Mouse (Mus musculus): ENCODE measurements around the gene Creb3l2. TPM values are rescaled to one million over a fixed set of nuclear protein-coding genes. Genes with fewer than 3 reads are reported as not detected.

Gene Creb3l2
- polyA plus RNA-seq, 1 experiment from 2014 or later: 5.7 TPM

GRCm38 (mm10) chr6:37298982-37299381 lies 143.0 kb downstream of the Creb3l2 start:
- Histone ChIP-seq H3K4me1 (peaks cover 34% of the 10 kb centered on the region), H3K4me3 (replicated peaks) (peak overlapping the region; percentile 81), H3K4me2 (peak overlapping the region; percentile 94), H3K9ac (peak overlapping the region; percentile 79), H3K27ac (no peak overlapping the region), H3K9me3 (no peaks in the 10 kb centered on the region), H3K27me3 (peaks cover 54% of the 10 kb centered on the region), H3K36me3 (replicated peaks) (no peaks in the 10 kb centered on the region)
- WGBS: 24% methylated on average over 4 of the region's 4 CpGs
- no peak for ATAC-seq (ENCODE audit: low FRiP score)

- Histone ChIP-seq H3K27ac (no peak overlapping the region), H3K4me1 (peaks cover 37% of the 10 kb centered on the region), H3K9ac (peak overlapping the region; percentile 12; the same call in 1 of the 2 replicates), H3K9me3 (no peaks in the 10 kb centered on the region), H3K27me3 (peaks cover 51% of the 10 kb centered on the region), H3K36me3 (replicated peaks) (no peaks in the 10 kb centered on the region), H3K4me2 (peak overlapping the region; percentile 94), H3K4me3 (replicated peaks) (no peak overlapping the region)
- ATAC-seq (ENCODE audit: low FRiP score): no peak
- WGBS: 48% methylated on average over 8 of the region's 8 CpGs
Measured at GRCm38 (mm10) chr6:37297744-37298482, 144.0 kb downstream of the Creb3l2 start.

DNA sequence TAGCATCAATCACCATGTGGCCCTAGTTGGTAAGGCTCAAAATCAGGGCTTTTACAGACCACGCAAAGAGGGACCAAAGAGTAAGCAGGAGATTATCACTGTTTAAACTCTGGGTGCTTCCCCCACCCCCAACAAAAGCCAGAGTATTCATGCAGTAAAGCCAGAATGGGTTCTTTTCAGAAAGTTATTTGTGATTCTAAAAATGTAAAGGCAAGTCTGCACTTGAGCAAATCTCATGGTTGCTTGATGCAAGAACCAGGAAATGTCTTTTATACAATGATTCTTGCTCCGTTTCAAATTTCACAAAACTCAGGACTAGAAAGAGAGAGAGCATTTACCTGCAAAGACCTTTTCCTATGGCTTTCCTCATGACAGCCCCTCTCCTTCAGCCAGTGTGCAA lies 149.9 kb downstream of the Creb3l2 start:
- Histone ChIP-seq H3K4me1 (peaks cover 10% of the 10 kb centered on the region), H3K36me3 (replicated peaks) (no peaks in the 10 kb centered on the region), H3K9me3 (no peaks in the 10 kb centered on the region), H3K27me3 (peaks cover 3% of the 10 kb centered on the region; the same call in 1 of the 2 replicates), H3K4me2 (no peak overlapping the region), H3K4me3 (replicated peaks) (no peak overlapping the region), H3K9ac (no peak overlapping the region), H3K27ac (no peak overlapping the region)
- ATAC-seq (ENCODE audit: low FRiP score): no peak
- 80% methylated on average over 2 of the region's 2 CpGs for WGBS

DNA sequence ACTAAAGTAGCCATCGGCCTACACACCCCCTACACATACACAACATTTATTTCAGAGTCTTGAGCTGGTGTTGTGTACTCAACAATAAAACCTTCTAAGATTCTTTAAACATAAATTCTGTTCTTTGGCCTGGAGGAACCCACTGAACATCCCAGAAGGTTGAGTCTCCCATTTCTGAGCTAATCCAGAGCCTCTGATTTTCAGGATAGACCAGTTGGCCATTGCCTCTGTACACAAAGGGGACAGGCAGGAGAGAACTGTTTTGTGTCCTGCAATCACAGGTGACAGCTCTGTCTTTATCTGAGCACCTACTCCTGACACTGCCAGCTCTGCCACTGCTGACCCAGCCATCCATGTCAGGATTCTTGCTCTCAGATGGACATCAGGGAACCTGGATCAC lies 150.8 kb downstream of the Creb3l2 start:
- Histone ChIP-seq H3K9me3 (no peaks in the 10 kb centered on the region), H3K4me2 (no peak overlapping the region), H3K27me3 (no peaks in the 10 kb centered on the region), H3K4me3 (replicated peaks) (no peak overlapping the region), H3K36me3 (replicated peaks) (no peaks in the 10 kb centered on the region), H3K4me1 (peaks cover 7% of the 10 kb centered on the region), H3K9ac (no peak overlapping the region), H3K27ac (no peak overlapping the region)
- WGBS: 95% methylated on average over 1 of the region's 1 CpGs
- no peak for ATAC-seq (ENCODE audit: low FRiP score)

GRCm38 (mm10) chr6:37290691-37291090 lies 151.3 kb downstream of the Creb3l2 start:
- WGBS: 97% methylated on average over 3 of the region's 3 CpGs
- H3K27me3 ChIP-seq: no peaks in the 10 kb centered on the region
- H3K4me1 ChIP-seq: peaks cover 7% of the 10 kb centered on the region
- no peaks in the 10 kb centered on the region for H3K9me3 ChIP-seq
- no peak overlapping the region for H3K4me3 ChIP-seq (replicated peaks)
- H3K36me3 ChIP-seq (replicated peaks): no peaks in the 10 kb centered on the region
- no peak for ATAC-seq (ENCODE audit: low FRiP score)
- no peak overlapping the region for H3K9ac ChIP-seq
- H3K4me2 ChIP-seq: no peak overlapping the region
- no peak overlapping the region for H3K27ac ChIP-seq

- WGBS: 90% methylated on average over 4 of the region's 4 CpGs
- Histone ChIP-seq H3K4me3 (replicated peaks) (no peak overlapping the region), H3K9ac (no peak overlapping the region), H3K9me3 (no peaks in the 10 kb centered on the region), H3K4me1 (no peaks in the 10 kb centered on the region), H3K27me3 (no peaks in the 10 kb centered on the region), H3K4me2 (no peak overlapping the region), H3K36me3 (replicated peaks) (no peaks in the 10 kb centered on the region), H3K27ac (no peak overlapping the region)
- ATAC-seq (ENCODE audit: low FRiP score): no peak
Measured at GRCm38 (mm10) chr6:37286134-37286533, 155.8 kb downstream of the Creb3l2 start.

GRCm38 (mm10) chr6:37284879-37285278 lies 157.1 kb downstream of the Creb3l2 start:
- Histone ChIP-seq H3K4me3 (replicated peaks) (no peak overlapping the region), H3K27me3 (no peaks in the 10 kb centered on the region)
- WGBS: 93% methylated on average over 9 of the region's 9 CpGs

GRCm38 (mm10) chr6:37283336-37283735 lies 158.6 kb downstream of the Creb3l2 start:
- Histone ChIP-seq H3K36me3 (replicated peaks) (no peaks in the 10 kb centered on the region), H3K27ac (no peak overlapping the region), H3K4me2 (no peak overlapping the region), H3K9me3 (no peaks in the 10 kb centered on the region), H3K4me1 (no peaks in the 10 kb centered on the region), H3K4me3 (replicated peaks) (no peak overlapping the region), H3K27me3 (no peaks in the 10 kb centered on the region), H3K9ac (no peak overlapping the region)
- WGBS: 75% methylated on average over 2 of the region's 2 CpGs
- ATAC-seq (ENCODE audit: low FRiP score): no peak

More at GRCm38 (mm10) chr6:37284879-37285278, 157.1 kb downstream of the Creb3l2 start:
- no peak overlapping the region for H3K9ac ChIP-seq
- H3K36me3 ChIP-seq (replicated peaks): no peaks in the 10 kb centered on the region
- H3K4me2 ChIP-seq: no peak overlapping the region
- H3K27ac ChIP-seq: no peak overlapping the region
- no peaks in the 10 kb centered on the region for H3K9me3 ChIP-seq
- H3K4me1 ChIP-seq: no peaks in the 10 kb centered on the region
- ATAC-seq (ENCODE audit: low FRiP score): no peak

DNA sequence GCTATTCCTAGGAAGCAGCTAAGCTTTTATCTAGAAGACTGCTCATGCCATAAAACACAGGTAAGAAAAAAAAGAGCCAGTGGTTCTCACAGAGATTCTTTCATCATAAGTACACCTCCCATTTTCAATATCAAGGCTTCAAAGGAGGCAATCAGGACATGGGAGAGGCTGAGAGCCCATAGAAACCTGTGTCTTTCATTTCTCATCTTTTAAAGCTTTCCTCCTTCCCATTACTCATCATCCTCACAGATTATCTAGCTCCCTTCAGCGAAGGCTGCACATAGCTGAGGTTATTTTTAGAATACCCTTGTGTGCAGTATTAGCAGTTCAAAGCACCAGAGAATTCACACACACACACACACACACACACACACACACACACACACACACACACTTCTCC lies 159.3 kb downstream of the Creb3l2 start:
- Histone ChIP-seq H3K9ac (no peak overlapping the region), H3K4me3 (replicated peaks) (no peak overlapping the region), H3K27ac (no peak overlapping the region), H3K9me3 (no peaks in the 10 kb centered on the region), H3K27me3 (no peaks in the 10 kb centered on the region), H3K4me1 (no peaks in the 10 kb centered on the region), H3K4me2 (no peak overlapping the region), H3K36me3 (replicated peaks) (no peaks in the 10 kb centered on the region)
- no peak for ATAC-seq (ENCODE audit: low FRiP score)
- 67% methylated on average over 1 of the region's 1 CpGs for WGBS

Other genes starting within 250 kb of the Creb3l2 start
- gene Dgki, start 142.0 kb downstream of the Creb3l2 start, polyA plus RNA-seq (2016; fragmentation: Nextera tagmentation; extraction: Ambion mirVana): 4.0 and 4.1 TPM in 2 replicates
- gene Akr1d1, start 88.0 kb upstream of the Creb3l2 start, polyA plus RNA-seq (2016; fragmentation: Nextera tagmentation; extraction: Ambion mirVana): not detected in 2 replicates

All from forebrain, embryonic 12.5 days (tissue).